Mouse (Mus musculus) right cerebral cortex, adult 18-20 months (tissue): ENCODE results near the gene Psmb1.
"Not testable (repeated sequence)": the region's sequence is repeated elsewhere in the genome, so short reads cannot be mapped to it uniquely, and the experiment has no call there.

ENCODE experiments used
- DNase-seq: peaks from one replicate; pipeline ENCODE4 v3.0.0; 2022; ENCODE audit warnings: mixed read lengths

Psmb1 gene

DNA sequence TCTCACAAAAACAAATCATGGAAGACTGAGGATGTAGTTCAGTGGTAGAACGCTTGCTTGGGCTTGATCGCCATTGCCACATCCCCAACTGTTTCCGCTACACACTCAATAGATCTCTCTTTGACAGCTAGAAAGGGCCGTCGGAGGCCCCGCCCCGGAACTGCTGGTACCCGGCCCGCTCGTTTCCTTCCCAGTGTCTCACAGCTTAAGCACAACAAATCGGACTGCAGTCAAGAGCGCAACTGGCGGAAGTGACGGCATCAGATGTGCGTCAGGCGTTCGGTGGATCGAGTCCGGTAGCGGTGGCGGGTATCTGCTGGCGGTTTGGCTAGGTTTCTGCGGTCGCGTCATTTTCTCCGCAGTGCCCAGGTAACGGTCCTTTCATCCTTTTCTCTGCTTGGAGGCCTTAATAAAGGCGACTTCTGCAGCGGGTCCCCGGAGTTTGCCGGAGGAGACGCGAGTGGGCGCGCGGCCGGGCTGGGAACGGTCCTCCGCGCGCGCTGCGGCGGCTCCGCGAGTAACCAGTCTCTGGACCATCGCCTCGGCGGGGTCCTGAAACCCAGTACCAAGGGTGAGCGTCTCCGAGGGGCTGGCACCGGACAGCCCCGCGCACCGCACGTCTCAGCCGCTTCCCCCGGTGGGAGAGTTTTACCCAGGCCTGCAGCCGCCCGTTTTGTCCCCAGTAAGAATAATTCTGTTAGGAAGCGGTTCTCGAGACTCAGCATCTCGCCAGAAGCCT lies at the start of gene Psmb1, which contains the start of gene Tbp:
Gene Psmb1, minus strand, starts transcription at position 96 of the 739 bp plus-strand sequence.
Gene Tbp, plus strand, starts transcription at position 233 of the 739 bp plus-strand sequence.
- peak; percentile 98 for DNase-seq

DNA sequence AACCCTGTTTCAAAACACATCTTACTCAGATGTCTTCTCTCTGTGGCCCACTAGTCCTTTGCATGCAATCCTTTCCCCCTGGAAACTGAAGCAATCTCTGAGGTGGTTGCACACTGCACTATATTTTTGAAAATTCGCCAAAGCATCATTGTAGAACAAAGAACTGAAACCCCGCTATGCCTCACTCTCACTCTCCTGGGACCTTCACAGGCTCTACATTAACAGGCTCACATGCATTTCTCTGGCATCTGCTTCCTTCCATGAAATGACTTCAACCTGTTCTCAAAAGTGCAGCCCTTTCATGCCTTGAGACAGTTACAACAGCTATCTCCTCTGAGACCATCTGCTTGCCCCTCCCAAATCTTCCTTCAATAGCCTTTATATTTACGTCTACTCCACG lies 46.9 kb upstream of the Psmb1 start:
- no peak for DNase-seq

GRCm38 (mm10) chr17:15543868-15544267 lies 44.3 kb upstream of the Psmb1 start:
- DNase-seq, result not testable (repeated sequence)

GRCm38 (mm10) chr17:15540309-15540708 lies 40.8 kb upstream of the Psmb1 start:
- DNase-seq, result no peak

- DNase-seq, result no peak
Observed at GRCm38 (mm10) chr17:15536457-15536904, 36.9 kb upstream of the Psmb1 start.

- DNase-seq, result no peak
Observed at GRCm38 (mm10) chr17:15535943-15536342, 36.4 kb upstream of the Psmb1 start.

- DNase-seq, result peak; percentile 62
Observed at GRCm38 (mm10) chr17:15535162-15535800, 35.7 kb upstream of the Psmb1 start.

DNA sequence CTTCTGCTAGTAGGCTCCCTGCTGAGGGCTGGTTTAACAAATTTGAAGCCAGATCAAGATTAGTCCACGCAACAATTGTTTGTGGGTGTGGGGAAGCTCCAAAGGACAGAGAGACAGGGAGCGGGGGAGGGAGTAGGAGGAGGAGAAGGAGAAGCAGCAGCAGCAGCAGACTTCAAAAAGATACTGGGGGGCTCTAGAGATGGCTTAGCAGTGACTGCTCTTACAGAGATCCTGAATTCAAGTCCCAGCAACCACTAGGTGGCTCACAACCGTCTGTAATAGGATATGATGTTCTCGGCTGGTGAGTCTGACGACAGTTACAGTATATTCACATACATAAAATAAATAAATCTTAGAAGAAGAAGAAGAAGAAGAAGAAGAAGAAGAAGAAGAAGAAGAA lies 30.6 kb upstream of the Psmb1 start:
- DNase-seq, result peak; percentile 54

- no peak for DNase-seq
Observed at GRCm38 (mm10) chr17:15528887-15529286, 29.3 kb upstream of the Psmb1 start.

DNA sequence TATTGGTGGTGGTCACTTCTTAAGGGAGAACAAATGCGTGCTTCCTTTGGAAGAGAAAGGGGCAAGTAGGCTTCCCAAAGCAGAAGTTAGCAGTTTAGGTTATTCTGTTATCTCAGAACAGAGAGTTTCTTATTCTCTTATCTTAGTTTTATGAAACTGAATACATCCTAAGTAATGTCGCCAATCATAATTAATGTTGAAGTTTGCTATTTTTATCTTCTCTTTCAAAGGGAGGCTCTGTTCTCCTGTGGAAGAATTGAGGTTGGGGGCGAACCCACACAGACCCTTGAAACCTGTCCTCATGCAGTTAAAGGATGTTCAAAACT lies 28.2 kb upstream of the Psmb1 start:
- DNase-seq, result no peak

DNA sequence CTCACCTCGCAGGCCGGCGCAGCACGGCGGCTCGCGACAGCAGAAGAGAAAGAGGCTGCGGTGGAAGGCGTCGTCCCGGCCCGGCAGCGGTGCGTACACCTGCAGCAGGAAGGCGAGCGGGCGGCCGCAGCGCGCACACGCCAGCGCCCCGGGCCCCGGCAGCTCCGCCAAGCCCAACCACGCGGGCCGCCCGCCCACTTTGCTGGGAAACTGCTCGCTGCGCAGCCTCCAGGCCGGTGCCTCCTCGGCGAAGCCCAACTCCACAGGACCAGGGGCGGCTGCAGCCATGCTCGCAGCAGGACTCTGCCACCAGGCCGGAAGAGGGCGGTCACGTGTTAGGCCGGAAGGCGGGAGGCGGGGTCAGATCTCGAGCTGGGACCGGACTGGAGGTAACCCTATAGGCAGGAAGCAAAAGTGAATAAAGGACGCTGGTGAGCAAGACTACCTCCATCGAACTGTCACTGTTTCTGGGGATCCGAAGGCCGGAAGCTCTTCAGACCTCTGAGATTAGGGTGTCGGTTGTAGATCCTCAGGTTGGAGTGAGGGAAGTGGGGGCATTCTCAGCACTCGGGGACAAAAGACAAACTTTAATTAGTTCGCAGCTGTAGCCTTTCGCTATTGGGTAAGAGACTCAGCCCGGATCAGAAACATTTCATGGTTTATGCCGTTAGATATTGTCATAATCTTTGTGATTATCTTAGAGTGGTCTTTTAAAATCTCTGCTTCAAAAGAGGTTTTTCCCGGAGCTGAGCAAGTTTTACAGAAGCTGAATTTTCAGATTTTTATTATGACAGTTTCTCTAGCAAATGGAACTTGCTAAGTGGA lies 27.6 kb upstream of the Psmb1 start, which contains the start of gene Pdcd2:
Gene Pdcd2, minus strand, starts transcription at position 316 of the 825 bp plus-strand sequence.
- DNase-seq, result peak; percentile 94

DNA sequence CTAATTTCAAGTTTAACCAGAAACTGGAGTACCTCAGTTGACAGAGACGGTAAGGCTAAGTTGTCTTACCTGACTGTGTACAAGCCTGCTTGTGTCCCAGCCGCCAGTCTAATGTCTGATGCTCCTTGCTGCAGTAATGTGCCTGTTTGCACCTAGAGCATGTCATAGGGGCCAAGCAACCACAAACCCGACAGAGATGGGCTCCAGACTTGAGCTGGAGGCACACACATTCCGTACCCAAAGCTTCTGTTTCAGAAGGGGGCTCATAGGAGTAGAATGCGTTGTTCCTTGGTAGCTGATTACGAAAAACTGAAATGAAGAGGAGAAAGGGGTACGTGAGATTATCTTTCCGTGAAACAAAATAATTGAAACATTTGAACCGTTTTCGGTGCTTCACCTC lies 26.8 kb upstream of the Psmb1 start:
- DNase-seq, result no peak

DNA sequence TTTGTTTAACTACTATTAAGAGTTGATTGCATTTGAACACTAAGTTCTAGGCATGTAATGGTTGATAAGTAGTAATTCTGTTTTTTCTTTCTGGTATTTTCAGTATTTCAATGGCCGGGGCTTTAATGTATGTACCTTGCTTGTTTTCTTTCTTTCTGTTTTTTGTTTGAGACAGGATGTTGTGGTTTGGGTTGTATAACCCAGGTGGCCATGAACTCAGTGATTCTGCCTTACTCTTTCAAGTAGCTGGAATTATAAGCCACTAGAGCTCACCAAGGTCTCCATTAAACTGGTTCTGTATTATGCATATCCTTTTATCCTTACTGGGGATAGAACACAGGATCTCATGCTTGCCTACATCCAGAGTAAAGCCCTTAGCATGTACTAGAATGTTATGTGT lies 19.2 kb upstream of the Psmb1 start:
- DNase-seq, result no peak

GRCm38 (mm10) chr17:15518186-15518585 lies 18.6 kb upstream of the Psmb1 start:
- DNase-seq, result no peak

GRCm38 (mm10) chr17:15517776-15518175 lies 18.2 kb upstream of the Psmb1 start:
- no peak for DNase-seq

GRCm38 (mm10) chr17:15510694-15511093 lies 11.1 kb upstream of the Psmb1 start:
- DNase-seq, result no peak

GRCm38 (mm10) chr17:15498753-15499113 lies 818 bp downstream of the Psmb1 start:
- no peak for DNase-seq

DNA sequence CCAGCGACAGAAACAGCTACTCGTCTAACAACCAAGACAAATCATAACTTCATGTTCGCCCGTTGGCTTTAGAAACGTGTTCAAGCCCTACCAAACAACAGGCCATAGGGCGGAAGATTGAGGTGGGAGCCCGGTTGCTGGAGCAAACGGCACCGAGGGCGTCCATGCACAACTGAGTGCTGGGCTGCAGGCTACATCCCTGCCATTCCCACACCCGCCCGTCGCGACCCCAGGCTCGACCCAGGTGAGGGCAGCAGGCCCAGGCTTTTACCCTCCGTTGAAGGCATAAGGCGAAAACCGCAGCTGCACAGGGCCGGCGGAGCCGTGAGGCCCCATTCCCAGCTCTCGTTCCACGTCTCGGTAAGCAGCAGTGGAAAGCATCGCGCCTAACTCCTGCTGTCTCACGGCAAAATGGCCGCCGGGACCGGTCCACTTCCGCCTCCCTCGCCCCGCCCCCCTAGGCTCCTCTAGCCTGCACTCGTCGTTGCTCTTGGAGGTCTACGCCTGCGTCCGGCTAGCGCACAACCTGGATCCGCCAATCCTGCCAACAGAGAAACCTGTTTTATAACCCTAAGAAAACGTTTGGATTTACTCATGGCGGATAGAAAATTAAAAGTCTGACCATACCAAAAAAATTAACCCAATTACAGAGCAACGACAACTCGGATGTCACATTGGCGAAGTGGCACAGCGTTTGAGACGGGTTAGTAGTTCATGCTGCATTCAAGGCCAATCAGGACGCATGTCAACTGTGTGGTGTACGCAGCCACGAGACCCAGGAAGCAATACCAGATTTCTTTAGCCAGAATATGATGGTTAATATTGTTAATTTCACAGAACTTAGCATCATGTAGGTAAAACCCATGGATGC lies 1.4 kb downstream of the Psmb1 start:
- peak; percentile 95 for DNase-seq

DNA sequence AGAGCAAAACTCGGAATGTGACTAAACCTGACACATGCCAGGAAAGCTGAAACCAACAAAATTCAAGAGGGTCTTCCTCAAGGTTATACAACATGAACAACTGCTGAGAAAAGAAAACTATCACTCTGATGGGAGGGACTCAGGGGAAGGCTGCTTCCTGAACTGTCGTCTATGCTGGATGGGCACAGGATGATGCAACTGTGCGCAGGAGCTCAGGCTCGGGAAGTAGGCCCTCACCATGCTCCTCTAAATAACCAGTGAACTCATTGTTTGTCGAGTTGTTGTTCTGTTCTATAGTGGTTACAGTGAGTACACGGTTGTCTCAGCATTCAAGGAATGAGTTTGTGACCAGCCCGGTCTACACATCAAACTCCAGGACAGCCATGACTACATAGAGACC lies 9.0 kb downstream of the Psmb1 start:
- DNase-seq, result no peak

- DNase-seq, result no peak
Observed at GRCm38 (mm10) chr17:15472671-15473070, 26.9 kb downstream of the Psmb1 start.

GRCm38 (mm10) chr17:15467669-15468068 lies 31.9 kb downstream of the Psmb1 start:
- DNase-seq, result peak; percentile 43

GRCm38 (mm10) chr17:15461921-15462495 lies 37.5 kb downstream of the Psmb1 start:
- peak; percentile 24 for DNase-seq
